Mouse (Mus musculus) natural killer cell, adult 2 months (primary cell): ENCODE data around the gene 4930404N11Rik.
A peak's percentile ranks its signal among the peaks of the same experiment; 100 is the strongest.

Source experiments
- DNase-seq, 2 experiments: peaks; one replicate each; pipeline ENCODE4 v3.0.0; 2022; ENCODE audit warnings: low spot score in 2 of 2

The 4930404N11Rik gene

DNA sequence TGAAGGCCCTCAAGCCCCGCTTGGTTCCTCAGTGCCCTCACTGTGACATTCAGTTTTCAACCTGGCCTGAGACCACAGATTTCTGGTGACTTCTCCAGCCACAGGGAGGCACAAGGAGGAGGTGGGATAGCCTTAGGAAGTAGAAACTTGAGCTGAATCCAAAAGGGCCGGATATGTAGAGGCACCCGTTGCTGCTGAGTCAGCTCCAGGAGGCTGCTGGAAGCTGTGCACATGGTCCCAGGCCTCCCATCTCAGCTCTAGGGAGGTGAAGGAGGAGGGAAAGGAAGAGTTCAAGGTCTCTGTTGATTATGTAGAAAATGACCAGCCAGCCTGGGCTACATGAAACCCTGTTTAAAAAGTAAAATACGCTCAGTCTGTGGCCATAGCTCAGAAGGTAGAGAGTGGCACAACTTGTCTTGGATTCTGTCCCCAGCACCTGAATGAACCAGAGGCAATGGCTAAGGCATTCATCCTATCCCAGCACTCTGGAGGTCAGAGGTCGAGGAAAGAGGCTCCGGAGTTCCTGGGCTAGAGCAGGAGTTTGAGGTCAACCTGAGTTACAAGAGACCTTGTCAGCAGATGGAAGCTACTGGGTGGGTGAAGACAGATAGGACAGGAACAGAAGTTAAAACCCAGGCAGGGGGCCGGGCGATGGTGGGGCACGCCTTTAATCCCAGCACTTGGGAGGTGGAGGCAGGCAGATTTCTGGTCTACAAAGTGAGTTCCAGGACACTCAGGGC is 10.7 kb downstream of the 4930404N11Rik start:
- no peak for DNase-seq

DNA sequence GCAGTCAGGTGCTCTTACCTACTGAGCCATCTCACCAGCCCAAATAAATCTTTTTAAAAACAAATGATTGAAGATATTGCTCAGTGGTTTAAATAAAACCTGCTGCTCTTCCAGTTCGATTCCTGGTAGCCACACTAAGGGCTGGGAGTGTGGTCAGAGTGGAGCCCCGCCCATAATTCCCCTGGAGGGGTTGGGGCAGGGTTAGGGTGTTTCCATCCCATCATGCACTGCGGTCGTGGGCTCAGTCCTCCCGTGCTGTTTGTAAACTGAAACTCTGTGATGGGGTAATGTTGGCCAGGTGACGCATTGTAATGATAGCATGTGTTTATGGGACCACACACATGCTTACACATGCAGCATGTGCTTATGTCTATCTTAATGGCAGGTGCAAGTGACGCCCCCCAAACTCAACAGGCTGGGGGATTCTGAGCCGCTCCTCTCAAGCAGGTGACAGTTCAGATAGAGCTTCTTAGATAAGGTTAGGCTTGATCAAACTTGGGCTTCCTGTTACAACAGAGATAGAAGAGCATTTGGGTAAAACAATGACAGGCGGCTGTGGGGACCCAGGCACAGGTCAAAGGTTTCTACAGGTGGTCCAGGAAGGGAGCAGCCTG is 13.8 kb downstream of the 4930404N11Rik start:
- peak in 1 of 2 experiments; percentile 44 for DNase-seq

DNA sequence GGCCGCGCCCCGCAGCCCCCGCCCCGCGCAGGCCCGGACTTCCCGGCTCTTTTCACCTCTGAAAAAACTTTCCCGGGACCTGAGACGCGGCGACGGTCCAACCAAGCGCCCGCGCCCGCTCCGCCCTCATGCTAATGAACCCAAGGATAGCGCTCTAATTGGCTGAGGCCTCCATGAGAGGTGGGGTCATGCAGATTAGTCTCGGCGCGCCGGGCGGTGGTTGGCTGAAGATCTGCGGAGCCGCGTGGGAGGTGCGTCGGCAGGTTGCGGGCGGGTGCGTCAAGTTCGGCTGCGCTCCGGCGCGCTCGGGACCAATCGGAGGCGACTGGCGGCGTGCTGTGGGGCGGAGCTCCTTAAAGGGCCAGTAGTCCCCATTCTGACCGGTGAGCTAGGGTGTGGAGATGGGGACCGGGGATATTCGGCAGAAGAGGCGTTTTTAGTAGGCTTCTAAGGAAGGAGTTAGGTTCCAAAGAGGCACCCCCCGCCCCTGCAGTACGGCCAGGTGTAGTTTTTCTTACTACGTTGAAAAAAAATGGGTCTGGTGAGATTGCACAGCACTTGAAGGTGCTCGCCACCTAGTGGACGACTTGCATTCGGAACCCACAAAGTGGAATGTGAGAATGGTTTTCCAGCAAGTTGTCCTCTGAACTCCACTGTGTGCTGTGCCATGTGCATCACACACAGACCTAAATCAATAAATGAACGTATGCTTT is 15.1 kb downstream of the 4930404N11Rik start, which contains the start of gene Hmg20b:
Gene Hmg20b (minus strand): TSS at position 130 of the 713 bp plus-strand sequence.
- peak; percentile 98 to 99 for DNase-seq

DNA sequence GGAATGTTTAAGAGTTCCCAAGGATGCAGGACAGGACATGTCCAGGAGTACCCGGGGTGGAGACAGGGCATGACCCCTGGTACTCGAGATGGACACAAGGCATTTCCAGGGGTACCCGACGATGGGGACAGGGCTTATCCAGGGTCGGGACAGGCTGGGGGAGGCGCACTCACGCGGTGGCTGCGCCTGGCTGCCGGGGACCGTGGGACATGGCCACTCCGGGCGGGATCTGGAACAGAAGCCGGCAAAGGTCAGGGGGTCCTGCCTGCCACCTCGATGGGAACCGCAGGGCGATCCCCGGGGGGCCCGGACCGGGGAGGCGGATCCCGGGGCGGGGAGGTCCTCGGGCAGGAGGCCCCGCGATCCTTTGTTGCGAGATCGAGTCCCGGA is 15.7 kb downstream of the 4930404N11Rik start:
- DNase-seq, result no peak

DNA sequence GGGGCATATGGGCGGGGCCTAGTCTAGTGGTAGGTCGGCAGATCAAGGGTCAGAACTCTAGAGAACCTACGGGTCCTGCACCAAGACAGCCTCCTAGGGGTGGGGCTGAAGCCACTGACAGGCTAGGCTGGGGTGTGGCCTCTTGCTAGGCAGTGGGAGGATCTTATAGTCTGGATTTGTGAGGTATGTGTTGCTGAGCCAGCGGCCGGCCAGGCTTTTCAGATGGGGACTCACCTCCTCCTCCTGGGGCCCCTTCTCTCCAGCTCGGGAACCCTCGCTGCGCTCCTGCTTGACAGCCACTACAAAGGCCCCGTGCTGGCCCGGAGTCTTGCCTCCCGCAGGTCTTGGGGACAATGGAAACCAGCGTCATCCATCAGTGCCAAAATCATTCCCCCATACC is 16.5 kb downstream of the 4930404N11Rik start:
- no peak for DNase-seq

DNA sequence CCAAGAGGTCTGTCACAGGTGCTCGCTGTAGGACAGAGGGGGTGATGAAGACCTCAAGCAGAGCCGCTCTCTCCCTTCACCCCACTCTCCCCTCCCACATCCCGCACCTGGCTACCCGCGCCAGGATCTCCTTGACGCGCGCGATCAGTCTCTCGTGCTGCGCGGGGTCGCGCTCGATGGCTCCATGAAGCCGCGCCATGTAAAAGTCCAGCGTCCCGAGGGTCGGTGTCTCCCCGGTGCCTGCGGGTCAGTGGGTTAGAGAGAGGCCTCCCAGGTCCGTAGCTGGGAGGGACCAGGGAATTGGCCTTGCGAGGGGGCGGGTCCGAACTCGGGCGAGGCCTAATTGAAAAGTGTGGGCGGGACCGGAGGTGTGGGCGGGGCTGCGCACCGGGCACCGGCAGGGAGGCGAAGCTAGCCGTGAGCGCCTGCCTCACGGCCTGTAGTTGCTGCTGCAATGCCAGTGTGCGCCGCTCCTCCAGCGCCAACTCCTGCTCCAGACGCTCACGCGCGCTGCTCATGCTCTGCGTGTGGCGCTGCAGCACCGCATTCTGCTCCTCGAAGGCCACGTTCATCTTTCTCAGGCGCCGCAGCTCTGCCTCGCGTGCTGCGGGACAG is 19.1 kb downstream of the 4930404N11Rik start:
- peak; percentile 44 to 59 for DNase-seq

DNA sequence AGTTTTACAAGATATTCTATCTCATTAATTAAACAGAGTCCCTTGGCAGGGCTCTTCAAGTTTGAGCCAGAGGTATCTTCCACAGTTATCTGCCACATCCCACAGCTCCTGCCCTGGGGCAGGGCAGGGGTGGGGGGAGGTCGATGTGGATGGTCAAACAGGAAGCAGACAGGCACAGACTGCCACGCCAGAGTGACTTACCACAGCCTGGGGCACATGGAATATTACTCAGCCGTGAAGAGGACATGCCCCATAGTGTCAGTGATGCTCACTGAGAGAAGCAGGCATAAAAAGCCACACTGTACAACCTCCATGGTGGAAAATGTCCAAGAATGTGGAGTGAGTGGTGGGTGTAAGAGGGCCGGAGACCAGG is 20.5 kb downstream of the 4930404N11Rik start:
- no peak for DNase-seq

DNA sequence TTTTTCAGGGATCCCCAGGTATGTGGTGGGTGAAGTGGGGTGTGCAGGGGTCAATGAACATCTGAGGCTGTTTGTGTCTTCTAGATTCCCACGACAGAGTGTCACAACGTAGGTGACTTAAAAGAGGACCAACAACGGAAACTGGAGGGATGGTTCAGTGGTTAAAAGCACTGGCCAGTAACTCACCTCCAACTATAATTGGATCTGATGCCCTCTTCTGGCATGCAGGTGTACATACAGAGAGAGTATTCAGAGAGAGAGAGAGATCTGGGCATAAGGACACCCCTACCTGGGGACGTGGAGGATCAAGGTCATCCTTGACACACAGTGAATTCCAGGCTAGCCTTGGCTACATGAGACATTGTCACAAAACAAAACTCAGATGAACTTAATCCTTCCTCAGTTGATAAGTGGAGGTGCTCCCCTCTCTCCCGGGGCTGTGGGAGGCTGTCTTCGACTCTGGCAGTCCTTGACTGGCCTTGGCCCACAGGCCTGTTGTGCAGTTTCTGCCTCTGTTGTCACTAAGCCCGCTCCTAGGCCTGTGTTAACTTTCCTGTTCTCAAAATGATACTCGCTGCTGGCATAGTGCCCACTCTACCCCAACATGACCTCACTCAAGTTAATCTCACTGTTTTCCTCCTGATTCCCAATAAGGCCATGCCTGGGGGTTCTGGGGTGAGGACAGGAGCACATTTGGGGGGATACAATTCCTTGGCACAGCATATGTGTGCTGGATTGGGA is 21.0 kb downstream of the 4930404N11Rik start:
- DNase-seq, result peak; percentile 21 to 47

DNA sequence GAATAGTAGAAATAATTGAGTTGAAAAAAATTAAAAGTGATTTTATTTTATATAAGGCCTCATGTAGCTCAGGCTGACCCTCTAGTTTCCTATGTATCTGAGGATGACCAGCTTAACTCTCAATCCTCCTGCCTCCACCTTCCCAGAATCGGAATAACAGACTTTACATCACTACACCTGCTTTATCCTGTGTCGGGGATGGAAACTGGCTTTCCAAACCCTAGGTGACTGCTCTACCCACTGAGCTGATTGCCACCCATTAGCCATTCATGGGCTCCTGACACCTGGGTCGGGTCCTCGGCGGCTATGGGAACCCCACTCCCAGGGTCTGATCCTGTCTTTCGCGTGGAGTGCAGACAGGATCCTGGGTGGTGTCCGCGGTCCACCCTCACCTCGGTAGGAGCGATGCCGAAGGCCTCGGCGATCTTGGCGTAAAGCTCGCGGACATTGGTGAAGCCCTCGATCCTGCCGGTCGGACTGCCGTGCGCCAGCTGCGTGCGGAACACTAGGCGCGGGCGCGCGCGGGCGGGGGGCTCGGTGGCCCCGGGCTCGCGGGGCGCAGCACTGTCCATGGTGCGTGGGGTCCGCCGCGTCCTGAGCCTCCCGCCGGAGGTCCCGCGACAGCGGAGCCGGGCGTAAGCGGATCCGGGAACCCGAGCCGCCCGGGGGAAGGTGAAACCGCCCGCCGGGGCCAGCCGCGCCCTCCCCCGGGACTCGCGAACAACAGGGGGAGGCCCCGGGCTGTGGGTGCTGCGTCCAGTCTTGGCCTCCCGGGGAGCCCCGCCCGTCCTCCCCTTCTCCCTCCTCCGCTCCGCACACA is 22.7 kb downstream of the 4930404N11Rik start, which contains the start of gene Gipc3:
Gene Gipc3 (minus strand): TSS at position 581 of the 820 bp plus-strand sequence.
- DNase-seq, result no peak

DNA sequence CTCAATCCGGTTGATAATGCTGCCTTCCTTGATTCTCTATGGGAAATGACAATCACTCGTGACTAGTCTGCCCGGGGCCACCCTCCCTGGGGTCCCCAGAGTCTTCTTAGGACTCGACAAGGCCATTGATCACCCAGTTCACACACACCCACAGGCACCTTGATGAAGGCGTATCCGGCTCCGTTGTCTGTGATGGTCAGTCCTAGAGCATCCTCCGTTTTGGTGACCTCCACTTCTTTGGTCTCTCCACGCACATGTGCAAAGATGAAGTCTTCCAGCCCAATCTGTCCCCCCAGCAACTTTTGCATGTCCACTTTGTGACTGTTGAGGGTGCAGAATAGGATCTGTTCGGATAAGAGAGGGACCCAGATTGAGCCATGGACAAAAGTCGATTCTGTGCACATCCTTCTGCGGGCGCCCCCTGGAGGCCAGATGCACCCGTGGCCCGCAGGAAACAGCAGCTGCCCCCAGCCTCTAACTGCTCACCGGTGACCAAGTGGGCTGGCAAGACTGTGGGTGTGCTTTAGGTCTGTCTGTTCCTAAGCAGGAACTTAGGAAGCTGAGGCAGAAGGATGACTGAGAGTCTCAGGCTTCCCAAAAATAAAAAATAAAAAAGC is 24.2 kb downstream of the 4930404N11Rik start:
- DNase-seq, result peak in 1 of 2 experiments; percentile 71

DNA sequence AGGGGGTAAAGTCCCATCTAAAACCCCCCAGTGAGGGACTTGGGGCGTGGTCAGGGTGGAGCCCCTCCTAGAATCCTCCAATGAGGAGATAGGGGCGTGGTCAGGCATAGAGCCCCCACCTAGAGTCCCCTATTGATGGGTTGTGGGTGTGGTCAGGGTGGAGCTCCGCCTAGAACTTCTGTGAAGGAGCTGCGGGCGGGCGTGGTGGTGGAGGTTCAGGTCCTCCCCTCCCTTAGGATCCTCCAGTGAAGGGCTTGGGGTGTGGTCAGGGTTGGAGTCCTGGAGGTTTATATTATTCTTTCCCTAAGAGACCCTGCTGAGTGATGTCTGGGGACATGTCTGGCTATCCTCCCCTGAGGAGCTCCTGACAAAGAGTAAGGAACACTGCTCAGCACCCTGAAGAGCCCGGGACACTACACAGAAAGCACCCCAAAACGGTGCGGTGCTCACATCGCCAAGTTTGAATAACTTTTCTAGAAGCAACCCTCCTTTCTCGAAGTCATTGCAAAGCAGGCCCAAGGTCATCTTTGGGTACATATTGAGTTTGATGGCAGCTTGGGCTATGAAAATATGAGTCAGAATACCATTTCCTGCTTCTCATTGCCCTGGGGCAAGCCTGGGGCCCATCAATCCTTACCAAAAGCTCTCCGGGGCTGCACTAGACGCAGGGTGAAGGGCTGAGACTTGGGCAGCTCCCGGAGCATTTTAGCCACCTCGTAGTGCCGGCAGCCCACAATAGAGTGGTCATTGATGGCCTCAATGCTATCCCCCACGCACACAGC is 24.9 kb downstream of the 4930404N11Rik start:
- no peak for DNase-seq

DNA sequence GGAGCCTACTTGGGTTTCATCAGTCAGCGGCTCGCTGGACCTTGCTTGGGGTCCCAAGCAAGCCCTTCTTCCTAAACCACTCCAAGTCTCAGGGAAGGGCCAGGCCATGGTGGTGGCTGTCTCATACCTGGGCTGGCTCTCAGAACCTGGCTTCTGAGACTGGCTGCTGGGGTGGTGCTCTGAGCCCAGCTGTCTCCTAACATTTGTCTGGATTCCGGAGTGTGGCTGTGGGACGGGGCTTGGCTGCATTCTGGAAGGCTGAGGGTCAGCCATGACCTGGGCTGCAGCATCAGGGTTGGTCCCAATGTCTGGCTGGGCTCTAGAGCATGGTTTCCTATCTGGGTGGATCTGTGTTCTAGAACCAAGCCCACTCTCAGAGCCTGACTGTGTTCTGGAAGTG is 29.1 kb downstream of the 4930404N11Rik start:
- DNase-seq, result no peak

DNA sequence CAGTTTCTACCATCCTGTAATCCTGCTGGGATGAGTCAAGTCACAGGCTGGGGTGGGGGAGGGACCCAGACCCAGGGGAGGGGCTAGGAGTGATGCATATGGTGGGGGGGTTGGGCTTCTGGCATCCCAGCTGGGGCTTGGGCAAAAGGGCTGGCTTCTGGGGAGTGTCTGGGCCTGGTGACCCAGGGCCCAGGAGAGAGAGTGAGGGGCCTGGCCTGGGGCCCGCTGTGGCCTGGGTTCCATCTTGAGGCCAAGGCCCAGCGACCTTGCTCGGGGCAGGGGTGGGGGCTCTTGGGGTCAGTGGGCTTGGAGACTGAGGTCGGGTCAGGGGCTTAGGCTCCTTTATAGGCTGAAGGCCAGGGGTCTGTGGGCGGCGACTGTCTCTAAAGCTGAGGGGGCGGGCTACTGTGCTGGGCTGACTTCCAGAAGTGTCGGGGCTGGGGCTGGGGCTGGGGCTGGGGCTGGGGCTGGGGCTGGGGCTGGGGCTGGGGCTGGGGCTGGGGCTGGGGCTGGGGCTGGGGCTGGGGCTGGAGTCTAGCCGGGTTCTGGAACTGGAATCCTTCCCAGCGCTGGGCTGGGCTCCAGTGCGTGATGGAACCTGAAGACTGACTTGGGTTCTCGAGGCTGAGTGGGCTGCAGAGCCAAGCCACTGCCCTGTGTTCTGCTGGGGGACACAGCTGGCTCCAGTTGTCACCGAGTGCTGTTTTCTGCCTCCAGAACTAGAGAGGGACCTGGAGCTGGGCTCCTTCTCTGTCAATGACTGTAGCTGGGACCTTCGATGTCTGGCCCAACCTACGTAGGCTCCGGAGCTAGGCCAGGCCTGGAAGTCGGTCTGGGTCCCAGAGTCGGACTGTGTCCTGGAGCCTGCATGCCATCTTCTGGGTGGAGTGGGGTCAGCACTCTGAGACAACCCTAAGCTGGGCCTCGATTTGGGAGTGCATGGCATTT is 29.9 kb downstream of the 4930404N11Rik start:
- no peak for DNase-seq

DNA sequence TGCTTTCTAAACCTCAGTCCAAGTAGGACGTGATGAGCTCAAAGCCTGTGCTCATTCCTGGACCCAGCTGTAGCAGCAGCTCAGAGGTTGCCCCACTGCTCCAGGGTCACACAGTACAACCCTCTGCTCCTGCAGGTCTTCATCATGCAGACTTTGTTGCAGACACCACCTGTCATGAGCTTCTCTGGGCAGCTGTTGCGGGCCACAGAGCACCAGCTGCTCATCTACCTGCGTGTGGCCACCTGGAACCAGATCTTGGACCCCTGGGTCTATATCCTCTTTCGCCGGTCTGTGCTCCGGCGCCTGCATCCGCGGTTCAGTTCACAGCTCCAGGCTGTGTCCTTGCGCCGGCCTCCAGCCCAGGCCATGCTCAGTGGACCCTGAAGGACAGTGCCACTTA is 31.3 kb downstream of the 4930404N11Rik start:
- DNase-seq, result no peak

DNA sequence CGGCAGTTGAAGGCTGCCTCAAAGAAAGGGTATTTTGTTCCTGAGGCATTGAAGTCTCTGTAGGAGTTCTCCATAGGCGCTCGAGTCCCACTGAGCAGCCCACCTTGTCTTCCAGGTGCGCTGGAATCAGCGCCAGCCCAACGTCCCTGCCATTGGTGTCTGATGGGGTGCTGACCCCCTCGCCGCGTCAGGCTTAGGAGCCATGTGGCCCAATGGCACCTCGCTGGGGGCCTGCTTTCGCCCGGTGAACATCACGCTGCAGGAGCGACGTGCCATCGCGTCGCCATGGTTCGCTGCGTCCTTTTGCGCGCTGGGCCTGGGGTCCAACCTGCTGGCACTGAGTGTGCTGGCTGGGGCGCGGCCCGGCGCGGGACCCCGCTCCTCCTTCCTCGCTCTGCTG is 33.3 kb downstream of the 4930404N11Rik start:
- DNase-seq, result no peak

DNA sequence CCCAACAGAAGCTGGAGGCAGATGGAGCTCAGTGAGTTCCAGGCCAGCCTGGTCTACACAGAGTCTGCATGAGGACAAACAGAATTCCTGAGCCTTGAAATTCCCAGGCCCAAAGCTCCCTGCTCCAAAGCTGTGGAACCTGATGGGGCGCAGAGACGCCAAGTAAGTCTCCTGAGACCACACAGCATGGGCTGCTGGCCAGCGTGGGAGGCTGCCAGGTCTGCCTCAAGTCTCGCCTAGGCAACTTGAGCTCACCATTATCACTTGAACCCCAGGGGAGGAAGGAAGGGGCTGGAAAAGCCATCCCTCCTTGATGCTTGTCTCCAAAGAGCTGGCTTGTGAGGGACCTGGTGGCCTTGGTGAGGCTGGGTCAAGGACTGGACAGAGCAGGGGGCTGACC is 35.6 kb downstream of the 4930404N11Rik start:
- DNase-seq, result no peak

DNA sequence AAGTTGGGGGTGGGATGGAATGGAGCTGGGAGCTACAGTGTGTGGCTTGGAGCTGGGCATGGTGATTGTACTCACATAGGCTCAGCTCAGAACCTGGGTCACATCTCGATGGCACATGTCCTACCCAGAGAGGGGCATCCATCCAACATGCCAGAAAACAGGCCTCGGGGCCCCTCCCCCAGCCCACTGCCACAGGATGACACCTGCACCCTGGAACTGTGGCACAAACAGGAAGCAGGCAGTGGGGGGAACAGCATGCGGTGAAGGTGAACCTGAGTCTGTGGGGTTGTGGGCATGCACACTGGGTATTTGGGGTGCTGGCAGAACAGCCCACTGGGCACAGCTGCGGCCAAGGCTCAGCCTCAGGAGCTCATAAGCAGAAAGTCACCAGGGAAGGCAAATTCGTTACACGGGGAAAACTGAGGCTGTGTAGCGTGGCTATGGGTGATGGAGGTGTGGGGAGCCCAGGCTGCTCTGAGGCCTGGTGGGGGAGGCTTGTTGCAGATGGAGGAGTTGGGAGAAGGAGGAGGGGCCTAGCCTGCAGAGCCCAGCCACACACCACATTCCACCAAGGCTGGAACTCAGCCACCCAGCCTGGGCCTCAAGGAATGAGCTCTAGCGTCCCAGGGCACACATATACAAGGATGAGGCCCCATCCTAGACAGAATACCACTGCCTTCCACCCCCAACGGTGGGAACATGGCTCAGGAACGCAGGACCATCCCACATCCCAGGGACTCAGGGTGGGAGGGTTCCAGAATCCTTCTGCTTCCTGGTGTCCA is 36.2 kb downstream of the 4930404N11Rik start:
- DNase-seq, result peak; percentile 41 to 62
